Mouse (Mus musculus) hindbrain, embryonic 12.5 days (tissue): ENCODE measurements around the gene Lingo2. TPM values are rescaled to one million over a fixed set of nuclear protein-coding genes. Genes with fewer than 3 reads are reported as not detected.

ENCODE experiments used
- ATAC-seq: fragments of 200-750 bp; cut with Nextera tagmentation; 2 replicates; pipeline ENCODE4 v1.8.0; 2017; ENCODE audit warnings: moderate TSS enrichment; ENCODE audit not compliant: low FRiP score
- H3K27ac ChIP-seq: fragments of 300-500 bp; sonication (generic); 2 replicates; pipeline ENCODE4 v1.5.1; 2016; ENCODE audit warnings: mild to moderate bottlenecking
- H3K27me3 ChIP-seq: fragments of 300-500 bp; sonication (generic); 2 replicates; pipeline ENCODE4 v1.6.1; 2016; ENCODE audit warnings: mild to moderate bottlenecking
- H3K36me3 ChIP-seq: fragments of 300-500 bp; sonication (generic); 2 replicates; pipeline ENCODE4 v1.6.1; 2016; ENCODE audit warnings: mild to moderate bottlenecking
- H3K4me1 ChIP-seq: fragments of 300-500 bp; sonication (generic); 2 replicates; pipeline ENCODE4 v1.6.1; 2016
- H3K4me2 ChIP-seq: fragments of 300-500 bp; sonication (generic); replicated peaks from 2 replicates; pipeline ENCODE4 v1.6.1; 2016; ENCODE audit warnings: mild to moderate bottlenecking
- H3K4me3 ChIP-seq: fragments of 300-500 bp; sonication (generic); 2 replicates; pipeline ENCODE4 v1.5.1; 2016; ENCODE audit warnings: mild to moderate bottlenecking
- H3K9ac ChIP-seq: fragments of 300-500 bp; sonication (generic); 2 replicates; pipeline ENCODE4 v1.6.1; 2016; ENCODE audit warnings: mild to moderate bottlenecking, moderate library complexity
- H3K9me3 ChIP-seq: fragments of 300-500 bp; sonication (generic); replicated peaks from 2 replicates; pipeline ENCODE4 v1.6.1; 2016; ENCODE audit warnings: mild to moderate bottlenecking
- WGBS: fragments of 180-500 bp; shearing (Covaris S2); methylation state at CpG from one replicate; pipeline ENCODE4 v1.1.7; 2016; 5-methylcytosine and 5-hydroxymethylcytosine counted together
- polyA plus RNA-seq: library from polyadenylated mRNA; unstranded; fragments of >200 nt; fragmentation: Nextera tagmentation; extraction: Ambion mirVana; gene quantifications from 2 replicates; pipeline ENCODE4 v1.2.1, GENCODE M21; 2016

Lingo2 gene
- polyA plus RNA-seq: 11.6 and 12.4 TPM in 2 replicates

DNA sequence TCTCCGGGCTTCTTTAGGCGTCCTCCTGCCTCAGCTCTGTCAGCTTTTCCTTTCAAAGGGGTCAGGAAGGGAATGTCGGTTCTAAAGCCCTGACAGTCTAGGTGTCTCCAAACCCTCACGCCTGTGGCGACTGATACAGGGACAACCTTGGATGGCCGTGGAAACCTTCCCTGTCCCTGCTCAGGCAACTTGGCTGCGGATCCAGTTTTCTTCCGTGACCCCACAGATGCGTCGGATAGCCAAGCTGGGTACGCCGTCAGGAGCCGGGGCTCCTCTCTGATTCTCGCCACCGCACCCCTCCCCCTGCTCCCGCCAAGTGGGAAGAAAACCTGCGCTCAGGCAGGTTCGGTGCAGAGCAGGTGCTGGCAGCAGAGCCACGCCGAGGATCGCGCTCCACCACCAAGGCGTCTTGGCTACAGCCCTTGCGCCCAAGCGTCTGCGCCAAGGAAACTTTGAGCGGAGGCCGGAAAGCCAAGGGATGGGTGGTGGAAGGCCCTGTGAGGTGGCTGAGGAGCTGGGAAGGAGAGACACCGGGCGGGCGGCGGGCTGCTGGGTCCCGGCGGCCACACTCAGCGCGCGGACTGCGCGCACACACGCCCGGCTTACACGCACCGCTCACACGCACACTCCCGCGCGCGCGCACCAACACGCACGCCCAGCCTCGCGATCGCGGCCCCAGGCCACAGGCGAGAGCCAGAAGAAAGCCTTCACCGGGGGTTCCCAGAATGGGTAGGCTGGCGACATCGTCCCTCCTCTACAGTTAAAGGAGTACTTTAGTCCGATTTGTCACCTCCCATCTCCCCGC lies at the start of gene Lingo2:
Gene Lingo2, minus strand, starts transcription at position 598 of the 805 bp plus-strand sequence.
- no peaks in the 10 kb centered on the region for H3K36me3 ChIP-seq
- peak; percentile 49 for ATAC-seq
- peaks cover 18% of the 10 kb centered on the region for H3K4me1 ChIP-seq
- no peak within 1 kb of the TSS for H3K27ac ChIP-seq
- H3K9me3 ChIP-seq: no peaks in the 10 kb centered on the region
- H3K27me3 ChIP-seq: peaks cover 50% of the 10 kb centered on the region
- WGBS: under 1% methylated on average over 52 of the region's 61 CpGs
- peak within 1 kb of the TSS; percentile 58 for H3K4me3 ChIP-seq
- peak within 1 kb of the TSS; percentile 99 for H3K4me2 ChIP-seq
- peak within 1 kb of the TSS; percentile 56 for H3K9ac ChIP-seq

- Histone ChIP-seq H3K9me3 (no peaks in the 10 kb centered on the region), H3K27ac (no peak overlapping the region), H3K4me3 (no peak overlapping the region), H3K4me2 (no peak overlapping the region), H3K27me3 (no peaks in the 10 kb centered on the region), H3K36me3 (no peaks in the 10 kb centered on the region), H3K9ac (no peak overlapping the region), H3K4me1 (no peaks in the 10 kb centered on the region)
- 90% methylated on average over 4 of the region's 4 CpGs for WGBS
- ATAC-seq: no peak
Measured at GRCm38 (mm10) chr4:36973358-36973757, 21.8 kb upstream of the Lingo2 start.

GRCm38 (mm10) chr4:36952431-36953429 lies 1.2 kb upstream of the Lingo2 start:
- Histone ChIP-seq H3K36me3 (no peaks in the 10 kb centered on the region), H3K4me3 (peak overlapping the region; percentile 58), H3K27me3 (peaks cover 50% of the 10 kb centered on the region), H3K9ac (no peak overlapping the region), H3K9me3 (no peaks in the 10 kb centered on the region), H3K4me1 (peaks cover 18% of the 10 kb centered on the region), H3K4me2 (peak overlapping the region; percentile 99), H3K27ac (no peak overlapping the region)
- ATAC-seq: no peak
- WGBS: 6% methylated on average over 20 of the region's 20 CpGs

DNA sequence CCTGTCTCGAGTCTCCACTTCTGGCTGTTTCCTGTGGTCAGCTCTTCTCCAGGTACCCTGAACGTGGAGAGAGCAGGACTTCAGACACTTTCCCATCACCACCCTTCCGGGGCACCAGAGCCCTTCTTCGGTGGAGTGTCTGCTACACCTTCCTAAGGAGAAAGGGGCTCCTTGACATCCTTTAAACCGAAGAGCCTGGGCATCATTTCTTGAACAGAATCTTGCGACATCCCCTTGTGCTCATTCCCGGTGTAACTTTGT lies 338 bp upstream of the Lingo2 start:
- Histone ChIP-seq H3K4me3 (peak overlapping the region; percentile 58), H3K27ac (no peak overlapping the region), H3K9me3 (no peaks in the 10 kb centered on the region), H3K4me1 (peaks cover 18% of the 10 kb centered on the region), H3K27me3 (peaks cover 50% of the 10 kb centered on the region), H3K9ac (peak overlapping the region; percentile 56), H3K4me2 (peak overlapping the region; percentile 99), H3K36me3 (no peaks in the 10 kb centered on the region)
- under 1% methylated on average over 7 of the region's 7 CpGs for WGBS
- ATAC-seq: no peak

DNA sequence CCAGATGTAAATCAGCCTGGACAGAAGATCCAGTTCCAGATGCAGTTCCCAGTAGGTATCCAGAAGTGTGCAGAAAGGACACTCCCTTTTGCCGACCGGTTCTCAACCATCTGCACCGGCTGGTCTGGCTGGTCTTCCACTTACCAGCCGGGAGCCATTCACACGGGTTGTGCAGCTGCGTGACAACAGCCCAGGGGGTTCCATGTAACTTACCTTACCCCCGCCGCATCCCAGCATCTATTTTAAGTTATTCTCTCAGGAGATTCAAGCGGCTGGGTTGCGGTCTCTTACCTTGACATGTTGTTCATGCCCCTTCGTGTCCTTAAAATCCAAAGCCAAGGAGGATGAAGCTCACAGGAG lies 777 bp downstream of the Lingo2 start:
- H3K27me3 ChIP-seq: peaks cover 50% of the 10 kb centered on the region
- no peaks in the 10 kb centered on the region for H3K36me3 ChIP-seq
- ATAC-seq: peak; percentile 79
- H3K27ac ChIP-seq: no peak overlapping the region
- peak overlapping the region; percentile 58 for H3K4me3 ChIP-seq
- H3K9ac ChIP-seq: peak overlapping the region; percentile 56
- H3K9me3 ChIP-seq: no peaks in the 10 kb centered on the region
- 2% methylated on average over 11 of the region's 11 CpGs for WGBS
- peak overlapping the region; percentile 99 for H3K4me2 ChIP-seq
- peaks cover 18% of the 10 kb centered on the region for H3K4me1 ChIP-seq

DNA sequence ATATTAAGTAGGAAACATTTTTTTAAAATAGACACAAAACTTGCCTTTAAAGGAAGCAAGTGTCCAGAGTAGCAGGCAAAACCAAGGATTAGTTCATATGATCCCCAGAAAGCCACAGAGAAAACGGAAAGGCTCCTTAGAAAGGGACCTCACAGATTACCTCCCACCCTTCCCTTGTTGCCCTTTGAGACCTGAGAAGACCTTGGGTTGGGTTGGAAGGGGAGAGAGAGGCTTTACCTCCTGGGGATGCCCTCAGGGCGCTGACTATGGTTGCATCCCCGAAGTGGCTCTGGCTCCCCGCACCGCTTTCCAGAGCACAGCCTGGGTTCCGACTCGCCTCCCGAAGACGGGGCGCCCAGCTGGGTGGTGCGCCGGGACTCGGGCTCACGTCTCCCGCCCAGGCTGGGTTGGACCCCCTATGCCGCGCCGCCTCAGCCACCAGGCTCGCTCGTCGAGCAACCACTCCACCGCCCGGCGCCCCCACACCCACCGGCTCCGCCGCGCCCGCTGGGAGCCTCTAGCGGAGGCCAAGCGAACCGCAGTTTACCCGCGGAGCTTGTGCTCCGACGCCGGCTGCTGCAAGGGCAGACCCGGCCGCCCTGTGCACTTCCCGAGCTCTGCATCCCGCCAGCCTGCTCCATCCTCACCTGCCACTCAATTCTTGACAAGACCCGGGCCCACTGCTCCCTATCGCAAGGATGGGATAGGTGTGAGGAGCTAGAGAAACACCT lies 1.4 kb downstream of the Lingo2 start:
- H3K4me1 ChIP-seq: peaks cover 18% of the 10 kb centered on the region
- peak overlapping the region; percentile 56 for H3K9ac ChIP-seq
- H3K9me3 ChIP-seq: no peaks in the 10 kb centered on the region
- H3K4me2 ChIP-seq: peak overlapping the region; percentile 99
- H3K27me3 ChIP-seq: peaks cover 50% of the 10 kb centered on the region
- H3K36me3 ChIP-seq: no peaks in the 10 kb centered on the region
- no peak overlapping the region for H3K27ac ChIP-seq
- peak overlapping the region; percentile 58 for H3K4me3 ChIP-seq
- peak; percentile 94 for ATAC-seq
- WGBS: under 1% methylated on average over 31 of the region's 43 CpGs

- Histone ChIP-seq H3K4me2 (no peak overlapping the region), H3K36me3 (no peaks in the 10 kb centered on the region), H3K4me1 (no peaks in the 10 kb centered on the region), H3K9ac (no peak overlapping the region), H3K9me3 (no peaks in the 10 kb centered on the region), H3K27ac (no peak overlapping the region), H3K4me3 (no peak overlapping the region), H3K27me3 (no peaks in the 10 kb centered on the region)
- no peak for ATAC-seq
- 84% methylated on average over 1 of the region's 1 CpGs for WGBS
Measured at GRCm38 (mm10) chr4:36890810-36891209, 60.7 kb downstream of the Lingo2 start.

GRCm38 (mm10) chr4:36890365-36890764 lies 61.2 kb downstream of the Lingo2 start:
- no peaks in the 10 kb centered on the region for H3K36me3 ChIP-seq
- no peak overlapping the region for H3K4me3 ChIP-seq
- no peak overlapping the region for H3K9ac ChIP-seq
- no peaks in the 10 kb centered on the region for H3K27me3 ChIP-seq
- H3K4me2 ChIP-seq: no peak overlapping the region
- ATAC-seq: no peak
- 88% methylated on average over 3 of the region's 3 CpGs for WGBS
- no peak overlapping the region for H3K27ac ChIP-seq
- no peaks in the 10 kb centered on the region for H3K4me1 ChIP-seq
- no peaks in the 10 kb centered on the region for H3K9me3 ChIP-seq

- H3K36me3 ChIP-seq: no peaks in the 10 kb centered on the region
- no peaks in the 10 kb centered on the region for H3K27me3 ChIP-seq
Measured at GRCm38 (mm10) chr4:36874781-36875180, 76.8 kb downstream of the Lingo2 start.

GRCm38 (mm10) chr4:36824982-36825381 lies 126.6 kb downstream of the Lingo2 start:
- Histone ChIP-seq H3K4me2 (no peak overlapping the region), H3K4me1 (no peaks in the 10 kb centered on the region), H3K4me3 (no peak overlapping the region), H3K27ac (no peak overlapping the region), H3K27me3 (no peaks in the 10 kb centered on the region), H3K9me3 (no peaks in the 10 kb centered on the region; the same call in 1 of the 2 replicates), H3K36me3 (no peaks in the 10 kb centered on the region), H3K9ac (no peak overlapping the region)
- no peak for ATAC-seq

More at GRCm38 (mm10) chr4:36874781-36875180, 76.8 kb downstream of the Lingo2 start:
- Histone ChIP-seq H3K4me1 (no peaks in the 10 kb centered on the region), H3K9me3 (no peaks in the 10 kb centered on the region), H3K4me3 (no peak overlapping the region), H3K4me2 (no peak overlapping the region), H3K9ac (no peak overlapping the region), H3K27ac (no peak overlapping the region)
- ATAC-seq: no peak

DNA sequence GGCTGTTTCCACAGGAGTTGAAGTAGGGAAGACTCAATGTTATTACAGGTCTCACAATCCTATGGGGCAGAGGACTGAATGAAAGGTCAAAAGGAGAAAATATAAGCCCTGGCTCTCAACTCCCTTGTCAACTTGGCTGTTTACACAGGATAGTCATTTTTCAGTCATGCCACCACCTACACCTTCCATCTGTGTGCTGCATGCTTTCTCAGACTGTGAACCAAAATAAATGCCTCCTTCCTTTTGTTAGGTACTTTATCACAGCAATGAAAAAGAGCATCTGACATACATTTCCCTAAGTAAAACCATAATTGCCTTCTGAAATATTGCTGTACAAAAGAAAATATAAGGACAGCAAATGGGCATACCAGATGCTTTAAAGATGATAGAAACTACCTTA lies 129.6 kb downstream of the Lingo2 start:
- no peaks in the 10 kb centered on the region for H3K36me3 ChIP-seq
- no peak for ATAC-seq
- no peak overlapping the region for H3K4me3 ChIP-seq
- H3K4me2 ChIP-seq: no peak overlapping the region
- no peak overlapping the region for H3K9ac ChIP-seq
- H3K27ac ChIP-seq: no peak overlapping the region
- H3K27me3 ChIP-seq: no peaks in the 10 kb centered on the region
- H3K9me3 ChIP-seq: no peaks in the 10 kb centered on the region
- no peaks in the 10 kb centered on the region for H3K4me1 ChIP-seq

DNA sequence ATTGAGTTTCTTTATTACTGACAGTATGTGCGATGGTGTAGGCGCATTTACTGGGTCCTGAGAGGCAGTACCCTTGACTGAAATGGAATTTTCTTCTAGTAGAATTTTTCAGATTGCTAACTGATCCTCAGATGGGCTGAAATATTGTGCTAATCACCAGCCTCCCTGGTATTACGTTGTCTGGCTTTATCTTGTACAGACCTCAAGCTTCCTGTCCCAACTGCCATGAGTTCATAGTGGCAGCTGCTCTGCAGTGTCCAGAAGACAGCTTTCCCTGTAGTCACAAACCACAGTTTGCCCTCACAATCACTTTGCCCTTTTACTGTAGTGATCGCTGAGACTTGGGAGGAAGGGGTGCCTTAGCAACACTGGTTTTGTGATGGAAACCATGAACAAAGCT lies 176.5 kb downstream of the Lingo2 start:
- Histone ChIP-seq H3K4me3 (no peak overlapping the region), H3K4me1 (no peaks in the 10 kb centered on the region), H3K27ac (no peak overlapping the region), H3K9me3 (no peaks in the 10 kb centered on the region), H3K27me3 (no peaks in the 10 kb centered on the region), H3K4me2 (no peak overlapping the region), H3K36me3 (no peaks in the 10 kb centered on the region), H3K9ac (no peak overlapping the region)
- no peak for ATAC-seq
- WGBS: 84% methylated on average over 4 of the region's 4 CpGs
